Comparison of ENCODE assay signal across 10 mouse cellular contexts in the genomic region with DNA sequence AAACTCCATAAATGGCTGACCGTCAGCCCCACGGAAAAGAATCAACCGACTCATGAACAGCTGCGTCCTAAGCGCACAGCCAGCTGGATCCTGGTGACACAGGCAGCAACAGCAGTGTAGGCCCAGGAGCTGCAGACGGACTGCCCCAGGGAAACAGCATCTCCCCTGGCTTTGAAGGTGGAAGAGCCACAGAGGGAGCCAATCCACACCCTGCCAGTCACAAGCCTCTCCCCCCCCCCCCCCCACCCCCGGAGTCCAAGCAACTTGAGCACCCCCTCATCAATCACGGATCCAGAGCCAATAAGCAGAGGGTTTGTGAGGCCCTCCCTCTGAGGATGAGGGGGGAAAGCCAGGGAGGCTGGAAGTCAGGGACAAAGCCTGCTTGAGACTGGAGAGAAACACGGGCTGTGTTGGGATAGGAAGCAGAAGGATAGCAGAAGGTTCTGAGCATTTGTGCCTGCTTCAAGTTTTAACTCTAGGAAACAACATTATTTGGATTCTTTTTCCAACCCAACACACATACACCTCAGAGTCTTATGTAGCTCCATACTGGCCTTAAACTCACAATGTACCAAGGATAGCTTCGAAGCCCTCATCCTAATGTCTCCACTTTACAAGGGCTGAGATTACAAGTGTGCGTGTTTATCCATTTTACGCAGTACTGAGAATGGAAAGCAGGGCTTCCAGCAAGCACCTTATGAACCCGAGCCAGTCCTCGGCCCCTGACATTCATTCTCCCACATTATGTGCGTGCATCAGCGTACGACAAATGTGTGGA. TPM values are rescaled to one million over a fixed set of nuclear protein-coding genes. Genes with fewer than 3 reads are reported as not detected.
A peak's percentile ranks its signal among the peaks of the same experiment; 100 is the strongest.
DNase-seq lines count a peak whose midpoint lies in the region; ATAC-seq lines count a peak whose summit lies in the region.
"Had no signal": no experiment of that assay in that cellular context is flagged by ENCODE, and none has a peak within 500 bp of the region (broad histone marks: within the 10 kb centered on the region; RNA-seq: fewer than 3 reads in every experiment).

No protein-coding gene starts in this region.

- no peak overlapping the region for H3K9ac ChIP-seq in heart, embryonic 12.5 days
- no peak overlapping the region for H3K9ac ChIP-seq in midbrain, embryonic 12.5 days (replicated peaks)

- peaks cover 12% of the 10 kb centered on the region for H3K4me1 ChIP-seq in forebrain, embryonic 10.5 days
- no peaks in the 10 kb centered on the region for H3K4me1 ChIP-seq in heart, embryonic 12.5 days (replicated peaks)
- H3K4me1 ChIP-seq in midbrain, embryonic 12.5 days = peaks cover 11% of the 10 kb centered on the region

- H3K36me3 ChIP-seq in forebrain, embryonic 10.5 days (replicated peaks) = no peaks in the 10 kb centered on the region
- no peaks in the 10 kb centered on the region for H3K36me3 ChIP-seq in heart, embryonic 12.5 days
- H3K36me3 ChIP-seq in midbrain, embryonic 12.5 days = no peaks in the 10 kb centered on the region

- DNase-seq in brain, adult 2 months (ENCODE audit: low read depth, low spot score) = peak; percentile 16
- peak; percentile 41 for DNase-seq in forebrain, embryonic 10.5 days (ENCODE audit: extremely low spot score, low spot score)
- no peak for DNase-seq in adrenal gland, adult 8-10 months
- no peak for DNase-seq in right cerebral cortex, postnatal 36 days (ENCODE audit: low spot score in 2 of 2)
- no peak for DNase-seq in ovary, postnatal 14 days (ENCODE audit: low spot score)
- DNase-seq in urinary bladder, postnatal 4 days (ENCODE audit: low spot score in 2 of 2) = no peak

- H3K9me3 ChIP-seq in forebrain, embryonic 10.5 days = no peaks in the 10 kb centered on the region
- H3K9me3 ChIP-seq in heart, embryonic 12.5 days (replicated peaks) = no peaks in the 10 kb centered on the region
- no peaks in the 10 kb centered on the region for H3K9me3 ChIP-seq in midbrain, embryonic 12.5 days

- ATAC-seq in heart, embryonic 12.5 days (ENCODE audit: insufficient number of reproducible peaks, low FRiP score) = no peak
- ATAC-seq in midbrain, embryonic 12.5 days (ENCODE audit: low FRiP score, low read depth) = peak; percentile 84

- 55% methylated on average over 17 of the region's 17 CpGs for WGBS in forebrain, embryonic 10.5 days
- 62% methylated on average over 17 of the region's 17 CpGs for WGBS in heart, embryonic 12.5 days
- WGBS in midbrain, embryonic 12.5 days = 55% methylated on average over 17 of the region's 17 CpGs

- peak overlapping the region; percentile 12; the same call in 1 of the 2 replicates for H3K4me2 ChIP-seq in heart, embryonic 12.5 days
- H3K4me2 ChIP-seq in midbrain, embryonic 12.5 days (replicated peaks) = no peak overlapping the region

- peak overlapping the region; percentile 68 for H3K27ac ChIP-seq in forebrain, embryonic 10.5 days
- no peak overlapping the region for H3K27ac ChIP-seq in heart, embryonic 12.5 days (ENCODE audit: poor library complexity, severe bottlenecking)
- no peak overlapping the region for H3K27ac ChIP-seq in midbrain, embryonic 12.5 days (replicated peaks)

- H3K27me3 ChIP-seq in forebrain, embryonic 10.5 days (ENCODE audit: poor library complexity, severe bottlenecking) = no peaks in the 10 kb centered on the region
- H3K27me3 ChIP-seq in heart, embryonic 12.5 days (replicated peaks) = no peaks in the 10 kb centered on the region
- H3K27me3 ChIP-seq in midbrain, embryonic 12.5 days = no peaks in the 10 kb centered on the region

- H3K4me3 ChIP-seq in forebrain, embryonic 10.5 days = no peak overlapping the region
- H3K4me3 ChIP-seq in heart, embryonic 12.5 days = no peak overlapping the region
- no peak overlapping the region for H3K4me3 ChIP-seq in midbrain, embryonic 12.5 days

RNA-seq across cellular contexts. Expression of a gene that starts 46.8 kb away (rescaled TPM):
- polyA plus RNA-seq in forebrain, embryonic 10.5 days (2016; fragmentation: Nextera tagmentation; extraction: Ambion mirVana) = not detected in 2 replicates
- polyA plus RNA-seq in heart, embryonic 12.5 days (2016; fragmentation: Nextera tagmentation; extraction: Ambion mirVana) = 0.06 TPM in 1 of 2 replicates, not detected in the other
- polyA plus RNA-seq in midbrain, embryonic 12.5 days (2016; fragmentation: Nextera tagmentation; extraction: Ambion mirVana) = 0.11 and 0.26 TPM in 2 replicates
- under 1 TPM; 0.09 to 0.40 (median 0.22) TPM for total RNA-seq in adrenal gland, adult 8-10 months (2022)
- total RNA-seq: monocyte, adult 5-6 weeks had no signal
- polyA plus RNA-seq: large intestine, adult 2 months had no signal

Comparison
In these comparisons a context has a peak if more than half of its experiments do, and no peak if none do; other contexts are left out.
1. DNase-seq: peak in brain, adult 2 months (single experiment) and forebrain, embryonic 10.5 days (single experiment); none in adrenal gland, adult 8-10 months (single experiment), right cerebral cortex, postnatal 36 days (0 of 2), ovary, postnatal 14 days (single experiment) and urinary bladder, postnatal 4 days (0 of 2).